Mouse (Mus musculus): ENCODE results near the gene Cenpt.

DNA sequence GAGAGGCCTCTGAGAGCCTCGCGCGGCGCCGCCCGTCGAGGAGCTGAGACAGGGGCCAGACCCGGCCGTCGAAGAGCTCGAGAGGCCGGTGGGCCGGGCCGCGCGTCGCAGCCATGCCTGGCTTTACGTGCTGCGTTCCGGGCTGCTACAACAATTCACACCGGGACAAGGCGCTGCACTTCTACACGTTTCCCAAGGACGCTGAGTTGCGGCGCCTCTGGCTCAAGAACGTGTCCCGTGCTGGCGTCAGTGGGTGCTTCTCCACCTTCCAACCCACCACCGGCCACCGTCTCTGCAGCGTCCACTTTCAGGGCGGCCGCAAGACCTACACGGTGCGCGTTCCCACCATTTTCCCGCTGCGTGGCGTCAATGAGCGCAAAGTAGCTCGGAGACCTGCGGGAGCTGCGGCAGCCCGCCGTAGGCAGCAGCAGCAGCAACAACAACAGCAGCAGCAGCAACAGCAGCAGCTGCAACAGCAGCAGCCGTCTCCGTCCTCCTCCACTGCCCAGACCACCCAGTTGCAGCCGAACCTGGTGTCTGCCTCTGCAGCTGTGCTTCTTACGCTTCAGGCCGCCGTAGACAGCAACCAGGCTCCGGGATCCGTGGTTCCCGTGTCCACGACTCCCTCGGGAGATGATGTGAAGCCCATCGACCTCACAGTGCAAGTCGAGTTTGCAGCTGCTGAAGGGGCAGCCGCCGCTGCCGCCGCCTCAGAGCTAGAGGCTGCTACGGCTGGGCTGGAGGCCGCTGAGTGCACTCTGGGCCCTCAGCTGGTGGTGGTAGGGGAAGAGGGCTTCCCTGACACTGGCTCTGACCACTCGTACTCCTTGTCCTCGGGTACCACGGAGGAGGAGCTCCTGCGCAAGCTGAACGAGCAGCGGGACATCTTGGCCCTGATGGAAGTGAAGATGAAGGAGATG, 2.4 kb upstream of the Cenpt start:
- TF ChIP-seq CTCF (IDR thresholded peaks at IDR 0.05; ENCODE audit: borderline replicate concordance, insufficient read depth, low read depth, low read length) (no peak), POLR2A (IDR thresholded peaks at IDR 0.05; ENCODE audit: borderline replicate concordance, insufficient read depth, low read length) (no peak)

All from cerebellum, adult 2 months (tissue).